1 mouse cellular context compared by ENCODE assay signal in genomic region chr2:3282866-3283601, GRCm38 (mm10).
TF ChIP-seq lines count a peak whose summit lies in the region.

No protein-coding gene starts in this region.

TF ChIP-seq in CH12.LX, 34 proteins besides CTCF, POLR2A, EP300 and RAD21 (continued from another document):
- TF ChIP-seq UBTF (IDR thresholded peaks at IDR 0.05; ENCODE audit: low read depth, low read length) (no peak), MAFK (IDR thresholded peaks at IDR 0.05; ENCODE audit: insufficient replicate concordance, low read length) (no peak), SMC3 (IDR thresholded peaks at IDR 0.05; ENCODE audit: low read depth, low read length) (no peak), MAZ (IDR thresholded peaks at IDR 0.05; ENCODE audit: low read depth, low read length) (no peak), MXI1 (IDR thresholded peaks at IDR 0.05; ENCODE audit: low read depth, low read length) (no peak), KAT2A (IDR thresholded peaks at IDR 0.05; ENCODE audit: insufficient replicate concordance, low read length) (no peak)
